Mouse (Mus musculus): ENCODE measurements around the gene Rab2b. TPM values are rescaled to one million over a fixed set of nuclear protein-coding genes. Genes with fewer than 3 reads are reported as not detected.

The Rab2b gene
- polyA plus RNA-seq, 1 experiment from 2014 or later: 17.9 TPM

DNA sequence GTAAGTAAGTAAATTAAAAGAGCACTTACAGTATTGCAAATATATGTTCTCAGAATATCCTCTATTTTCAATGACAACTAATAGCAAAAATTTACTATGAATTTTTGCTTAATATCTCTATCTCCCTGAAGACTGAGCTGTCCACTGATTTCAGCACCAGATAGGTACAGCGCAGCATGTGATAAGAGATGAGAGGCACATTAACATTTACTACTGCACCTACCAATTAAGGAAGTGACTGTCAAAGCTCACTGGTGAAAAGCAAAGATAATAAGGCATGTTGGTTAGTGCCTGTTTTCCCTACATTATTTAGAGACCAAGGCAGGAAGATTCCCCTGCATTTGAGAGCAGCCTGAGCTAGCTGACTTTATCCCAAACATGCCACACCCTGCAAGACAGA is 43.1 kb downstream of the Rab2b start:
- Histone ChIP-seq H3K36me3 (ENCODE audit: control insufficient read depth, insufficient read depth, low read length) (peaks cover 37% of the 10 kb centered on the region), H3K9me3 (ENCODE audit: control insufficient read depth, low read length) (no peaks in the 10 kb centered on the region), H3K27me3 (ENCODE audit: control insufficient read depth, insufficient read depth, low read depth, low read length) (no peaks in the 10 kb centered on the region), H3K4me1 (replicated peaks; ENCODE audit: control insufficient read depth, insufficient read depth, low read length) (no peaks in the 10 kb centered on the region), H3K4me2 (ENCODE audit: low read depth, low read length) (no peak overlapping the region), H3K4me3 (ENCODE audit: low read length) (no peak overlapping the region), H3K27ac (ENCODE audit: low read length) (no peak overlapping the region), H3K9ac (ENCODE audit: low read length) (no peak overlapping the region)
- no peak for ATAC-seq (ENCODE audit: low read depth)
- whole genome bisulfite sequencing: 96% methylated on average over 1 of the region's 1 CpGs

DNA sequence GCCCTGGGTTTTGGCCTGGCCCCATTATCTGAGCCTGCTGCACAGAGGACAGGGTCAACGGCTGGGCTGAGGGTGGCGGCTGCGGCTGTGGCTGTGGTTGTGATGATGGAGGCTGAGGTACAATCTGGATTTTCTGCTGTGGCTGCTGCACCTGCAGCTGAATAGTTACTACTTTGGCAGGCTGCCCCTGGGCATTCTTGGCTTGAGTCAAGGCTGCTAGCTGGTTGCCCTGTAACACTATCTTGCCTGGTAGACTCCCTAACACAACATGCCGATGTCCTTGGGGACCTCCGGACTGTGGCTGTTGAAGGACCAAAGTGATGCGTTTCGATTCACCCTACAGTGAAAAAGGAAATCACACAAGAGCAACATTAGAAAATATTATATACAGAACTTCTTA is 44.2 kb downstream of the Rab2b start:
- no peak overlapping the region for H3K27ac ChIP-seq (ENCODE audit: low read length)
- H3K36me3 ChIP-seq (ENCODE audit: control insufficient read depth, insufficient read depth, low read length): peaks cover 44% of the 10 kb centered on the region
- H3K4me1 ChIP-seq (replicated peaks; ENCODE audit: control insufficient read depth, insufficient read depth, low read length): no peaks in the 10 kb centered on the region
- H3K27me3 ChIP-seq (ENCODE audit: control insufficient read depth, insufficient read depth, low read depth, low read length): no peaks in the 10 kb centered on the region
- no peaks in the 10 kb centered on the region for H3K9me3 ChIP-seq (ENCODE audit: control insufficient read depth, low read length)
- H3K4me3 ChIP-seq (ENCODE audit: low read length): no peak overlapping the region
- no peak for ATAC-seq (ENCODE audit: low read depth)
- H3K9ac ChIP-seq (ENCODE audit: low read length): no peak overlapping the region
- 91% methylated on average over 7 of the region's 7 CpGs for WGBS
- no peak overlapping the region for H3K4me2 ChIP-seq (ENCODE audit: low read depth, low read length)

DNA sequence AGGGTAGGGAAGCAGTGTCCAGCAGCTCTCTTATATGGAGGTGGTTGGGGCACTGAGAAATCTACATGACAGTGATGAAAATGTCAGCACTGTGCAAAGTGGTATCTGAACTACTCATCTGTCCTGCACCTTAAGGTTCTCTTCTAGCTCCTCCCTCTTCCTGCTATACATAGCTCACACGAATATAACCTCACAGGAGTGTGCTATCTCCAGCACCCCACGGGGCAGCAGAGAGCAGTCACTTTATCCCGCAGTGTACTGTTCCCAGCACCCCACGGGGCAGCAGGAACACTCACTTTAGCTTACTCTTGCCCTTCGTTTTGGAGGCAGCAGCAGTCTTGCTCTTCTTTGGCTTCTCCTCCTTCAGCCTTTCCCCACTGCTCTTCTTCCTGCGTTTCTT is 47.1 kb downstream of the Rab2b start:
- ATAC-seq (ENCODE audit: low read depth): no peak
- Histone ChIP-seq H3K27me3 (ENCODE audit: control insufficient read depth, insufficient read depth, low read depth, low read length) (no peaks in the 10 kb centered on the region), H3K36me3 (ENCODE audit: control insufficient read depth, insufficient read depth, low read length) (peaks cover 58% of the 10 kb centered on the region), H3K9me3 (ENCODE audit: control insufficient read depth, low read length) (no peaks in the 10 kb centered on the region), H3K4me1 (replicated peaks; ENCODE audit: control insufficient read depth, insufficient read depth, low read length) (no peaks in the 10 kb centered on the region), H3K27ac (ENCODE audit: low read length) (no peak overlapping the region), H3K4me2 (ENCODE audit: low read depth, low read length) (no peak overlapping the region), H3K4me3 (ENCODE audit: low read length) (no peak overlapping the region), H3K9ac (ENCODE audit: low read length) (no peak overlapping the region)
- 85% methylated on average over 6 of the region's 6 CpGs for whole genome bisulfite sequencing

DNA sequence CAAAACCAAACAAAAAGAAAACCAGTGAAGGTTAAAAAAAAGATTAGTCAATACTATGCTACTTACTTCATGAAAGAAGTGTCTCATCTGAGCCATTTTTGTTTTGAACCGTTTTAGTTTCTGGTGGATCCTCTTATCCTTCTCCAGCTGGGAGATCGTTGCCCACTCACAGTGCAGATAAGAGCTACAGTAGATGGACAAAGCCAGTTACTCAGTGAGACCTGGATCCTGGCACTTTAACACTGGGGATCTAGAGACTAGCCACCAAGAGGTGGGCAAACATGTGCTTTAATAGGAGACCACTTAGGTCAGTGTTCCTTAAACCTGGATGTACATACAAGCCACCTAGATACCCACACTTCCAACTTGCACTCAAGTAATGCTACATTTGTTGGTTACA is 53.4 kb downstream of the Rab2b start:
- no peak overlapping the region for H3K4me3 ChIP-seq (ENCODE audit: low read length)
- 91% methylated on average over 2 of the region's 2 CpGs for WGBS
- no peaks in the 10 kb centered on the region for H3K4me1 ChIP-seq (replicated peaks; ENCODE audit: control insufficient read depth, insufficient read depth, low read length)
- H3K4me2 ChIP-seq (ENCODE audit: low read depth, low read length): no peak overlapping the region
- no peaks in the 10 kb centered on the region for H3K9me3 ChIP-seq (ENCODE audit: control insufficient read depth, low read length)
- ATAC-seq (ENCODE audit: low read depth): no peak
- H3K27me3 ChIP-seq (ENCODE audit: control insufficient read depth, insufficient read depth, low read depth, low read length): no peaks in the 10 kb centered on the region
- peaks cover 51% of the 10 kb centered on the region for H3K36me3 ChIP-seq (ENCODE audit: control insufficient read depth, insufficient read depth, low read length)
- no peak overlapping the region for H3K27ac ChIP-seq (ENCODE audit: low read length)
- no peak overlapping the region for H3K9ac ChIP-seq (ENCODE audit: low read length)

DNA sequence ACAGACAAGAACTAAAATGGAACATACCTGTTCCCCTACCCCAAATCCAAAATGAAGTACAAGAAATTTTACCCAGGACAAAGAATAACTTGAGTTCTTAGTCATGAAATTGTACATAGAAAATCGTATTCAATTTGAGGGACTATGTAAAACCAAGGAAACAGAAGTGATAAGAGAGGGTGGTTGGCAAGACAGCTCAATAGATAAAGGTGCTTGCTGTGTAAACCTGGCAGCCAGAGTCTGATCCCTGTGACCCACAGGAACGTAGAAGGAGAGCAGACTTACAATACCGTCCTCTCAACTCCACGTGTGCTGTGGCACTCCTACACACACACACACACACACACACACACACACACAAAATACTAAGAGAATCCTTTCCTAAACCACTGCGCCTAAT is 62.1 kb downstream of the Rab2b start:
- H3K4me3 ChIP-seq (ENCODE audit: low read length): no peak overlapping the region
- no peaks in the 10 kb centered on the region for H3K9me3 ChIP-seq (ENCODE audit: control insufficient read depth, low read length)
- WGBS: 85% methylated on average over 5 of the region's 5 CpGs

More for the DNA sequence above, 62.1 kb downstream of the Rab2b start:
- Histone ChIP-seq H3K9ac (ENCODE audit: low read length) (no peak overlapping the region), H3K27ac (ENCODE audit: low read length) (no peak overlapping the region), H3K4me1 (replicated peaks; ENCODE audit: control insufficient read depth, insufficient read depth, low read length) (no peaks in the 10 kb centered on the region), H3K4me2 (ENCODE audit: low read depth, low read length) (no peak overlapping the region), H3K36me3 (ENCODE audit: control insufficient read depth, insufficient read depth, low read length) (peaks cover 70% of the 10 kb centered on the region), H3K27me3 (ENCODE audit: control insufficient read depth, insufficient read depth, low read depth, low read length) (no peaks in the 10 kb centered on the region)
- ATAC-seq (ENCODE audit: low read depth): no peak

Other genes starting within 250 kb of the Rab2b start
- gene Olfr221, start 237.1 kb downstream of the Rab2b start, polyA plus RNA-seq (2015; fragmentation: Nextera tagmentation; extraction: Ambion mirVana): not detected in 2 replicates
- gene Hnrnpc, start 175.5 kb downstream of the Rab2b start, polyA plus RNA-seq (2015; fragmentation: Nextera tagmentation; extraction: Ambion mirVana): 603 and 612 TPM in 2 replicates
- gene Rpgrip1, start 168.8 kb downstream of the Rab2b start, polyA plus RNA-seq (2015; fragmentation: Nextera tagmentation; extraction: Ambion mirVana): 57.8 and 59.1 TPM in 2 replicates
- 51.8 and 55.8 TPM in 2 replicates for gene Supt16, start 82.1 kb downstream of the Rab2b start, polyA plus RNA-seq (2015; fragmentation: Nextera tagmentation; extraction: Ambion mirVana)
- 32.6 and 33.8 TPM in 2 replicates for gene Chd8, start 21.8 kb downstream of the Rab2b start, polyA plus RNA-seq (2015; fragmentation: Nextera tagmentation; extraction: Ambion mirVana)
- gene Tox4, start 399 bp downstream of the Rab2b start, polyA plus RNA-seq (2015; fragmentation: Nextera tagmentation; extraction: Ambion mirVana): 37.7 and 43.4 TPM in 2 replicates
- gene Mettl3, start 25.6 kb upstream of the Rab2b start, polyA plus RNA-seq (2015; fragmentation: Nextera tagmentation; extraction: Ambion mirVana): 42.3 and 46.1 TPM in 2 replicates
- gene Sall2, start 49.2 kb upstream of the Rab2b start, polyA plus RNA-seq (2015; fragmentation: Nextera tagmentation; extraction: Ambion mirVana): 14.0 and 16.7 TPM in 2 replicates
- not detected in 2 replicates for gene Olfr1513, start 76.9 kb upstream of the Rab2b start, polyA plus RNA-seq (2015; fragmentation: Nextera tagmentation; extraction: Ambion mirVana)
- not detected in 2 replicates for gene Olfr1512, start 99.6 kb upstream of the Rab2b start, polyA plus RNA-seq (2015; fragmentation: Nextera tagmentation; extraction: Ambion mirVana)
- gene Olfr1511, start 117.8 kb upstream of the Rab2b start, polyA plus RNA-seq (2015; fragmentation: Nextera tagmentation; extraction: Ambion mirVana): not detected in 2 replicates
- not detected in 2 replicates for gene Olfr1510, start 134.8 kb upstream of the Rab2b start, polyA plus RNA-seq (2015; fragmentation: Nextera tagmentation; extraction: Ambion mirVana)
- gene Olfr1509, start 163.4 kb upstream of the Rab2b start, polyA plus RNA-seq (2015; fragmentation: Nextera tagmentation; extraction: Ambion mirVana): not detected in 2 replicates
- not detected in 2 replicates for gene Olfr1508, start 187.9 kb upstream of the Rab2b start, polyA plus RNA-seq (2015; fragmentation: Nextera tagmentation; extraction: Ambion mirVana)
- gene Olfr1507, start 216.2 kb upstream of the Rab2b start, polyA plus RNA-seq (2015; fragmentation: Nextera tagmentation; extraction: Ambion mirVana): not detected in 2 replicates